Comparison of ENCODE assay signal across 17 mouse cellular contexts in the genomic region with DNA sequence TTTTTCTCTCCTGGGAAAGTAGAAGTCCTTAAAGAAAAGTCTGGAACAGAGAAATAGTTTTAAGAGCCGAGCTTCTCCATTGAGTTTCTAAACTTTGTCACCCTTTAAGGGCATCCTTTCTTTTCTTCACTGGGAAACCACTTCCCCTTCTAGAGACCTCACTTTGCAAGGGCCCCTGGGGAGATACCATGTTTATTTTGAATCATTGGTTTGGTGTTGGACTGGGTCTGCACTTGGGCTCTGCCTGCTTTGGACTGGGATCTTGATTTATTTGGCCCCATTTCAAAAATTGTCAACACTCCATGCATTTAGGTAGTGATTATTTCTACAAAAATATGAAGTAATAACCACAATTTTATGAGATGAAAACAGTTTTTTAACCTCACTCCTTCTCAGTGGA.
DNase-seq lines count a peak whose midpoint lies in the region; ATAC-seq and TF ChIP-seq lines count a peak whose summit lies in the region.
"Had no signal": no experiment of that assay in that cellular context is flagged by ENCODE, and none has a peak within 500 bp of the region (broad histone marks: within the 10 kb centered on the region; RNA-seq: fewer than 3 reads in every experiment).

No protein-coding gene starts in this region.

- peak; percentile 79; the same call in 1 of the 2 replicates for TF ChIP-seq EP300 in CH12.LX (IDR thresholded peaks at IDR 0.05; ENCODE audit: low read length)

- no peak for TF ChIP-seq CTCF in CH12.LX (conservative IDR thresholded peaks at IDR 0.05 in 1 of 2, IDR thresholded peaks at IDR 0.05 in 1 of 2; ENCODE audit: low read depth in 2 of 2, low read length in 2 of 2)

- no peak; the same call in 1 of the 2 replicates for TF ChIP-seq POLR2A in CH12.LX (IDR thresholded peaks at IDR 0.05; ENCODE audit: low read depth, low read length)

- H3K4me2 ChIP-seq in kidney, embryonic 16.5 days (replicated peaks; ENCODE audit: low read depth, low read length) = no peak overlapping the region
- peak overlapping the region; percentile 84 for H3K4me2 ChIP-seq in CH12.LX (ENCODE audit: insufficient read depth, low read depth, poor library complexity, severe bottlenecking)
- H3K4me2 ChIP-seq: embryonic facial prominence, embryonic 15.5 days; heart, embryonic 15.5 days; liver, embryonic 13.5 days; midbrain, embryonic 15.5 days; neural tube, embryonic 13.5 days had no signal

- peaks cover 8% of the 10 kb centered on the region; the same call in 1 of the 2 replicates for H3K4me1 ChIP-seq in kidney, embryonic 16.5 days (ENCODE audit: insufficient read depth, low read length)
- H3K4me1 ChIP-seq in CH12.LX (ENCODE audit: control insufficient read depth in 1 of 2, insufficient read depth in 2 of 2) = peaks cover 11 to 63% of the 10 kb centered on the region in 2 experiments
- H3K4me1 ChIP-seq: embryonic facial prominence, embryonic 15.5 days; midbrain, embryonic 15.5 days had no signal

- TF ChIP-seq RAD21 in CH12.LX (IDR thresholded peaks at IDR 0.05; ENCODE audit: low read depth, low read length) = no peak

- 42% methylated on average over 1 of the region's 1 CpGs for WGBS in kidney, embryonic 16.5 days

- no peaks in the 10 kb centered on the region for H3K27me3 ChIP-seq in kidney, embryonic 16.5 days (ENCODE audit: insufficient read depth, low read length)
- H3K27me3 ChIP-seq in CH12.LX (replicated peaks) = no peaks in the 10 kb centered on the region
- H3K27me3 ChIP-seq: embryonic facial prominence, embryonic 15.5 days; heart, embryonic 15.5 days; liver, embryonic 13.5 days; lung, embryonic 15.5 days; midbrain, embryonic 15.5 days had no signal

- dilution Hi-C loops in CH12.LX (cut with MboI; ENCODE audit: extremely low pct_ligation_motif_present, extremely low pct_unique_long_range_greater_than_20kb, low sequenced_read_pairs) = no loop called here

- ATAC-seq in kidney, embryonic 16.5 days (ENCODE audit: low FRiP score, low TSS enrichment) = no peak
- ATAC-seq in neutrophil, adult 5-6 weeks (ENCODE audit: extremely low read depth, insufficient number of reproducible peaks, low FRiP score, poor library complexity, severe bottlenecking) = 0 out of 2 replicates have a peak, but pooled peaks have one; percentile 25
- no peak for ATAC-seq in cerebellum, adult (ENCODE audit: insufficient number of reproducible peaks, low FRiP score, low TSS enrichment)
- ATAC-seq: forebrain, embryonic 14.5 days; midbrain, embryonic 15.5 days had no signal

- no peaks in the 10 kb centered on the region for H3K9me3 ChIP-seq in kidney, embryonic 16.5 days (ENCODE audit: low read length)
- H3K9me3 ChIP-seq in CH12.LX (replicated peaks; ENCODE audit: low read length) = no peaks in the 10 kb centered on the region
- H3K9me3 ChIP-seq: embryonic facial prominence, embryonic 15.5 days; heart, embryonic 15.5 days; limb, embryonic 13.5 days; liver, embryonic 13.5 days; lung, embryonic 15.5 days; midbrain, embryonic 15.5 days; neural tube, embryonic 13.5 days had no signal

- no peak overlapping the region for H3K4me3 ChIP-seq in kidney, embryonic 16.5 days (ENCODE audit: low read length)
- peak overlapping the region; percentile 68 to 71 (median 71) for H3K4me3 ChIP-seq in CH12.LX (replicated peaks in 1 of 3; ENCODE audit: low read depth in 2 of 3, low read length in 2 of 3, poor library complexity in 1 of 3)
- H3K4me3 ChIP-seq: embryonic facial prominence, embryonic 15.5 days; heart, embryonic 15.5 days; limb, embryonic 13.5 days; liver, embryonic 13.5 days; lung, embryonic 15.5 days; midbrain, embryonic 15.5 days; neural tube, embryonic 13.5 days had no signal

- peak overlapping the region; percentile 63; the same call in 1 of the 2 replicates for H3K27ac ChIP-seq in kidney, embryonic 16.5 days (ENCODE audit: low read length)
- H3K27ac ChIP-seq in CH12.LX (ENCODE audit: insufficient read depth, low read depth) = peak overlapping the region; percentile 73
- H3K27ac ChIP-seq: embryonic facial prominence, embryonic 15.5 days; liver, embryonic 13.5 days; lung, embryonic 15.5 days; midbrain, embryonic 15.5 days; neural tube, embryonic 13.5 days had no signal

- no peak overlapping the region for H3K9ac ChIP-seq in kidney, embryonic 16.5 days (replicated peaks; ENCODE audit: low read length)
- peak overlapping the region; percentile 73 for H3K9ac ChIP-seq in CH12.LX (ENCODE audit: insufficient read depth, low read depth)
- H3K9ac ChIP-seq: embryonic facial prominence, embryonic 15.5 days; heart, embryonic 15.5 days; limb, embryonic 13.5 days; liver, embryonic 13.5 days; lung, embryonic 15.5 days; midbrain, embryonic 15.5 days; neural tube, embryonic 13.5 days had no signal

- DNase-seq in kidney, postnatal 10 days = no peak
- DNase-seq in thymus, postnatal 14 days = peak; percentile 33
- no peak for DNase-seq in thymus, postnatal 36 days
- DNase-seq in CH12.LX (ENCODE audit: extremely low read depth) = peak; percentile 91
- DNase-seq in embryo, embryonic 10 days (ENCODE audit: low spot score) = no peak
- DNase-seq: cerebellum, adult 9-10 months; liver, embryonic 13.5 days had no signal

- H3K79me2 ChIP-seq in CH12.LX (replicated peaks; ENCODE audit: control insufficient read depth, extremely low read depth, insufficient read depth, poor library complexity, severe bottlenecking) = peaks cover 8% of the 10 kb centered on the region

- in situ Hi-C loops in CH12.LX (cut with MboI; ENCODE audit: low pct_ligation_motif_present, low pct_unique_long_range_greater_than_20kb, low sequenced_read_pairs) = no loop called here

- no peaks in the 10 kb centered on the region for H3K36me3 ChIP-seq in kidney, embryonic 16.5 days (ENCODE audit: insufficient read depth, low read length)
- peaks cover 12 to 39% of the 10 kb centered on the region in 2 experiments for H3K36me3 ChIP-seq in CH12.LX (replicated peaks in 1 of 2; ENCODE audit: control insufficient read depth in 1 of 2, insufficient read depth in 1 of 2, low read length in 1 of 2)
- H3K36me3 ChIP-seq: embryonic facial prominence, embryonic 15.5 days; heart, embryonic 15.5 days; limb, embryonic 13.5 days; liver, embryonic 13.5 days; lung, embryonic 15.5 days; midbrain, embryonic 15.5 days; neural tube, embryonic 13.5 days had no signal

TF ChIP-seq in CH12.LX, 34 proteins besides CTCF, POLR2A, EP300 and RAD21:
- no peak for TF ChIP-seq ZNF384 (IDR thresholded peaks at IDR 0.05; ENCODE audit: low read depth, low read length)
- TF ChIP-seq BHLHE40 (IDR thresholded peaks at IDR 0.05; ENCODE audit: low read depth, low read length) = 0 out of 2 replicates have a peak, but pooled peaks have one; percentile 20
- TF ChIP-seq E2F4 (IDR thresholded peaks at IDR 0.05; ENCODE audit: insufficient replicate concordance, low read depth, low read length) = no peak
- TF ChIP-seq TBP (conservative IDR thresholded peaks at IDR 0.05; ENCODE audit: low read depth, low read length) = peak; percentile 34; the same call in 1 of the 2 replicates
- TF ChIP-seq ETS1 (conservative IDR thresholded peaks at IDR 0.05; ENCODE audit: low read depth, low read length) = no peak; the same call in 1 of the 2 replicates
- peak; percentile 75; the same call in 1 of the 2 replicates for TF ChIP-seq MEF2A (IDR thresholded peaks at IDR 0.05; ENCODE audit: borderline replicate concordance, low read depth, low read length)
- TF ChIP-seq IRF4 (IDR thresholded peaks at IDR 0.05; ENCODE audit: low read depth, low read length) = peak; percentile 69
- peak; percentile 79 for TF ChIP-seq SIN3A (IDR thresholded peaks at IDR 0.05; ENCODE audit: low read length)
- TF ChIP-seq CHD2 (IDR thresholded peaks at IDR 0.05; ENCODE audit: low read length) = 0 out of 2 replicates have a peak, but pooled peaks have one; percentile 15
- TF ChIP-seq TCF12 (IDR thresholded peaks at IDR 0.05; ENCODE audit: low read depth, low read length) = peak; percentile 43; the same call in 1 of the 2 replicates

Comparison
In these comparisons a context has a peak if more than half of its experiments do, and no peak if none do; other contexts are left out.
1. DNase-seq: peak in thymus, postnatal 14 days (single experiment) and CH12.LX (single experiment); none in kidney, postnatal 10 days (single experiment), thymus, postnatal 36 days (0 of 2) and embryo, embryonic 10 days (single experiment).